Mouse (Mus musculus): ENCODE measurements around the gene Atp6v0a2. TPM values are rescaled to one million over a fixed set of nuclear protein-coding genes. Genes with fewer than 3 reads are reported as not detected.
"Not testable (repeated sequence)": the region's sequence is repeated elsewhere in the genome, so short reads cannot be mapped to it uniquely, and the experiment has no call there.

Gene Atp6v0a2
- polyA plus RNA-seq, 1 experiment from 2014 or later = 29.2 TPM

GRCm38 (mm10) chr5:124633425-124633824, 5.0 kb downstream of the Atp6v0a2 start:
- TF ChIP-seq EP300 (optimal IDR thresholded peaks at IDR 0.05) (no peak), CTCF (IDR thresholded peaks at IDR 0.05; ENCODE audit: low read depth) (no peak)
- ATAC-seq (ENCODE audit: low FRiP score, low TSS enrichment) (no peak), DNase-seq (ENCODE audit: low spot score) (no peak)
- Histone ChIP-seq H3K9me3 (ENCODE audit: control insufficient read depth, low read length) (no peaks in the 10 kb centered on the region), H3K36me3 (ENCODE audit: control insufficient read depth, insufficient read depth, low read length) (peaks cover 16% of the 10 kb centered on the region), H3K4me1 (replicated peaks; ENCODE audit: control insufficient read depth, insufficient read depth) (peaks cover 5% of the 10 kb centered on the region; the same call in 1 of the 2 replicates), H3K9ac (ENCODE audit: low read length) (no peak overlapping the region), H3K27ac (replicated peaks) (no peak overlapping the region), H3K4me2 (replicated peaks; ENCODE audit: low read depth) (no peak overlapping the region), H3K4me3 (ENCODE audit: low read depth, low read length) (no peak overlapping the region), H3K27me3 (ENCODE audit: control insufficient read depth, insufficient read depth, low read length) (no peaks in the 10 kb centered on the region)
- WGBS = 68% methylated on average over 2 of the region's 2 CpGs

- DNase-seq (ENCODE audit: low spot score) = peak; percentile 37
- H3K4me2 ChIP-seq (replicated peaks; ENCODE audit: low read depth); H3K4me1 ChIP-seq (replicated peaks; ENCODE audit: control insufficient read depth, insufficient read depth); H3K27me3 ChIP-seq (ENCODE audit: control insufficient read depth, insufficient read depth, low read length); H3K9ac ChIP-seq (ENCODE audit: low read length); H3K27ac ChIP-seq (replicated peaks); H3K9me3 ChIP-seq (ENCODE audit: control insufficient read depth, low read length); H3K4me3 ChIP-seq (ENCODE audit: low read depth, low read length); ATAC-seq (ENCODE audit: low FRiP score, low TSS enrichment): not testable (repeated sequence)
- TF ChIP-seq CTCF (IDR thresholded peaks at IDR 0.05; ENCODE audit: low read depth) = peak; percentile 57
- peaks cover 31% of the 10 kb centered on the region for H3K36me3 ChIP-seq (ENCODE audit: control insufficient read depth, insufficient read depth, low read length)
- WGBS = 89% methylated on average over 4 of the region's 4 CpGs
Measured at GRCm38 (mm10) chr5:124635068-124635467, 6.7 kb downstream of the Atp6v0a2 start.

GRCm38 (mm10) chr5:124636139-124636538, 7.8 kb downstream of the Atp6v0a2 start:
- DNase-seq (ENCODE audit: low spot score) (no peak), ATAC-seq (ENCODE audit: low FRiP score, low TSS enrichment) (no peak)
- Histone ChIP-seq H3K36me3 (ENCODE audit: control insufficient read depth, insufficient read depth, low read length) (peaks cover 35% of the 10 kb centered on the region), H3K9ac (ENCODE audit: low read length) (no peak overlapping the region), H3K27me3 (ENCODE audit: control insufficient read depth, insufficient read depth, low read length) (no peaks in the 10 kb centered on the region), H3K9me3 (ENCODE audit: control insufficient read depth, low read length) (no peaks in the 10 kb centered on the region), H3K27ac (replicated peaks) (no peak overlapping the region), H3K4me3 (ENCODE audit: low read depth, low read length) (no peak overlapping the region), H3K4me2 (replicated peaks; ENCODE audit: low read depth) (no peak overlapping the region), H3K4me1 (replicated peaks; ENCODE audit: control insufficient read depth, insufficient read depth) (no peaks in the 10 kb centered on the region)
- WGBS = 97% methylated on average over 3 of the region's 3 CpGs
- TF ChIP-seq CTCF (IDR thresholded peaks at IDR 0.05; ENCODE audit: low read depth) (no peak), EP300 (optimal IDR thresholded peaks at IDR 0.05) (no peak)

- Histone ChIP-seq H3K36me3 (ENCODE audit: control insufficient read depth, insufficient read depth, low read length) (peaks cover 39% of the 10 kb centered on the region), H3K4me2 (replicated peaks; ENCODE audit: low read depth) (no peak overlapping the region)
Measured at GRCm38 (mm10) chr5:124636694-124637093, 8.3 kb downstream of the Atp6v0a2 start.

GRCm38 (mm10) chr5:124637300-124637699, 8.9 kb downstream of the Atp6v0a2 start:
- TF ChIP-seq CTCF (IDR thresholded peaks at IDR 0.05; ENCODE audit: low read depth) = no peak
- TF ChIP-seq EP300 (optimal IDR thresholded peaks at IDR 0.05) = no peak
- H3K9ac ChIP-seq (ENCODE audit: low read length) = no peak overlapping the region
- H3K4me1 ChIP-seq (replicated peaks; ENCODE audit: control insufficient read depth, insufficient read depth) = no peaks in the 10 kb centered on the region
- H3K27me3 ChIP-seq (ENCODE audit: control insufficient read depth, insufficient read depth, low read length) = no peaks in the 10 kb centered on the region
- WGBS = 82% methylated on average over 11 of the region's 11 CpGs
- ATAC-seq (ENCODE audit: low FRiP score, low TSS enrichment) (no peak), DNase-seq (ENCODE audit: low spot score) (no peak)
- H3K4me2 ChIP-seq (replicated peaks; ENCODE audit: low read depth) = no peak overlapping the region
- H3K4me3 ChIP-seq (ENCODE audit: low read depth, low read length) = no peak overlapping the region
- H3K9me3 ChIP-seq (ENCODE audit: control insufficient read depth, low read length) = no peaks in the 10 kb centered on the region
- no peak overlapping the region for H3K27ac ChIP-seq (replicated peaks)
- H3K36me3 ChIP-seq (ENCODE audit: control insufficient read depth, insufficient read depth, low read length) = peaks cover 39% of the 10 kb centered on the region

More at GRCm38 (mm10) chr5:124636694-124637093, 8.3 kb downstream of the Atp6v0a2 start:
- 84% methylated on average over 4 of the region's 4 CpGs for WGBS
- no peak for TF ChIP-seq CTCF (IDR thresholded peaks at IDR 0.05; ENCODE audit: low read depth)
- TF ChIP-seq EP300 (optimal IDR thresholded peaks at IDR 0.05) = no peak
- Histone ChIP-seq H3K4me1 (replicated peaks; ENCODE audit: control insufficient read depth, insufficient read depth) (no peaks in the 10 kb centered on the region), H3K9ac (ENCODE audit: low read length) (no peak overlapping the region), H3K27me3 (ENCODE audit: control insufficient read depth, insufficient read depth, low read length) (no peaks in the 10 kb centered on the region), H3K27ac (replicated peaks) (no peak overlapping the region), H3K4me3 (ENCODE audit: low read depth, low read length) (no peak overlapping the region), H3K9me3 (ENCODE audit: control insufficient read depth, low read length) (no peaks in the 10 kb centered on the region)
- DNase-seq (ENCODE audit: low spot score) = no peak
- ATAC-seq (ENCODE audit: low FRiP score, low TSS enrichment) = no peak

GRCm38 (mm10) chr5:124637836-124638235, 9.5 kb downstream of the Atp6v0a2 start:
- peaks cover 42% of the 10 kb centered on the region for H3K36me3 ChIP-seq (ENCODE audit: control insufficient read depth, insufficient read depth, low read length)
- H3K4me3 ChIP-seq (ENCODE audit: low read depth, low read length) = no peak overlapping the region
- no peak for ATAC-seq (ENCODE audit: low FRiP score, low TSS enrichment)
- no peaks in the 10 kb centered on the region for H3K27me3 ChIP-seq (ENCODE audit: control insufficient read depth, insufficient read depth, low read length)
- TF ChIP-seq CTCF (IDR thresholded peaks at IDR 0.05; ENCODE audit: low read depth) (no peak), EP300 (optimal IDR thresholded peaks at IDR 0.05) (no peak)
- no peak for DNase-seq (ENCODE audit: low spot score)
- no peak overlapping the region for H3K4me2 ChIP-seq (replicated peaks; ENCODE audit: low read depth)
- no peak overlapping the region for H3K9ac ChIP-seq (ENCODE audit: low read length)
- no peak overlapping the region for H3K27ac ChIP-seq (replicated peaks)
- H3K4me1 ChIP-seq (replicated peaks; ENCODE audit: control insufficient read depth, insufficient read depth) = no peaks in the 10 kb centered on the region
- 98% methylated on average over 13 of the region's 13 CpGs for WGBS
- H3K9me3 ChIP-seq (ENCODE audit: control insufficient read depth, low read length) = no peaks in the 10 kb centered on the region
